Mouse (Mus musculus) 3T3-L1 (cell line): Measurements from ENCODE around the gene Unc93b1.

Experiments used
- DNase-seq: peaks from one replicate; pipeline ENCODE4 v3.0.0-alpha.2; 2015; ENCODE audit warnings: low read depth, low spot score

Unc93b1 gene

GRCm38 (mm10) chr19:3935032-3935895, at the start of gene Unc93b1:
TSS of gene Unc93b1 (plus strand) at chr19:3935186.
- DNase-seq, result peak; percentile 72

DNA sequence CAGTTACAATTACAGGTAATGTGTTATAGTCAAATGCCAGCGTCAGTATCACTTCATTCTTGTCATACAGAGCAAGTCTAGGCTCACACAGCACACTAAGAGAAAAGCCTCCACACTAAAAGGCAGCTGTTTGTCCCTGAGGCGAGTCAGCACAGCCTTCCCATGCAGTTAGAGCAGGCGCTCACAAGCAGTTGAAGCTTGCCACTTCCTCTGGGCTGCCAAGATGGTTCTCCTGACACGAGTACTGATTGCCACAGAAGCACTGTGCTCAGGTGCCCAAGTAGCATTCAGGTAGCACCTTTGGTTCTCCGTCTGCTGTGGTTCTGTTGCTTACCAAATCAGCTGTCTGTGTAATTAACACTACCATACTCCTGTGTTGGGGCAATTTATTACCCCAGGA, 45.9 kb upstream of the Unc93b1 start:
- DNase-seq, result no peak

DNA sequence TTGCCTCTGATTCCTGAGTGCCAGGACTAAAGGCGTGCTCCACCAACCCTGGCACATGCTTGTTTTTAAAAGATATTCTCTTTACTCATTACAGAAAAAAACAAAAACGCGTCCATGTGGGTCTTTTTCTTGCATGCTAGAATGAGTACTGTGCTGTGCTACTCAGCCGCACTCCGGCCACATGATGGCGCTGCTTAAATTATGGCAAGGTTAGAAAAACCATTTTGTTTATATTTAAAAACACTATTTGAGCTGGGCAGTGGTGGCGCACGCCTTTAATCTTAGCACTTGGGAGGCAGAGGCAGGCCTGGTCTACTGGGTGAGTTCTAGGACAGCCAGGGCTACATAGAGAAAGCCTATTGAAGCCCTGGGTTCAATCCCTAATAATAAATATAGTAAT, 44.8 kb upstream of the Unc93b1 start:
- DNase-seq, result peak; percentile 61

DNA sequence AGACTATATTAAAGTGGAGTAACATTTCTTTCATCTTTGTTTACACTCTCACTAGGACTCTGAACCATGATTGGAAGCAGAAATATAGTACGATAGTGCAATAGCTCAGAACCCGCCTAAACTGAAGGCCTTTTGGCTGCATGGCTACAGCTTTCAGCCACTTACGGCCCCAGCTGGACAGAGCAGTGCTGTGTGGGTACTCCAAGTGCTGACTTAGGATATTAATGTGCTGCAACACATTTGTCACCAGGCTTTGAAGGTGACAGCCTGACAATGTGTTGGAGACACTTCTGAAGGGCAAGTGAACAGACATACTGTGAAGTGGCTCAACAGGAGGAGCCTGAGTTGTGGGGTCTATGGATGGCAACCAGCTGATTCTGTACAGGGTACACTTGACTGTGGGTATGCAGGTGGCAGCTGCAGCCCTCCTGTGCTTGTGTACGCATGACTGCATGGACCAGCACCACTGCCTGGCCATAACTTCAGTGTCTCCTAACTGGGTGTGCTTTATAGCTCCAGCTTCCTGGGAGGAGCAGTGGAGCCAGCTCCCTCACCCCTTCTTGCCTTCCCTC, 41.4 kb upstream of the Unc93b1 start:
- no peak for DNase-seq

GRCm38 (mm10) chr19:3894294-3894693, 40.7 kb upstream of the Unc93b1 start:
- DNase-seq, result no peak

DNA sequence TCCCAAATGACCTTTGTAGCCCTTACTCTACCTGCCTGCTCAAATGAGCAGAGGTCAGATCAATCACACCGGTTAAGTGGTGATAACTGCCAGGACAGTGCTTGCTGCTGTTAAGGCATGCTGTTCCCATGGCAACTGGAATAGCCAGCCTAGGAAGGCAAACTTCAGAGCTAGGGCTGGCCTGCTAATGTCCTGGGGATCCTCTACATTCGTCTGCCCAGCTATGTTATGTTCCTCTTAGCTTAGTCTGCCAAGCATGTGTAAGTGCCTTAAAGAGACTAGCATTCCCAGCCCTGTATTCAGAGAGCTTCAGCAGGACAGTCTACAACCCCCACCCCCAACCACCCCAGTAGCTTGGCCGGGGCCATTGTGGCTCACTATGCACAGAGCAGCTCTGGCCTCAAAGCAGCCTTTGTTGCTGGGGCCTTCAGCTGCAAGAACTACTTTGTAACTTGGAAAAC, 39.8 kb upstream of the Unc93b1 start:
- no peak for DNase-seq

DNA sequence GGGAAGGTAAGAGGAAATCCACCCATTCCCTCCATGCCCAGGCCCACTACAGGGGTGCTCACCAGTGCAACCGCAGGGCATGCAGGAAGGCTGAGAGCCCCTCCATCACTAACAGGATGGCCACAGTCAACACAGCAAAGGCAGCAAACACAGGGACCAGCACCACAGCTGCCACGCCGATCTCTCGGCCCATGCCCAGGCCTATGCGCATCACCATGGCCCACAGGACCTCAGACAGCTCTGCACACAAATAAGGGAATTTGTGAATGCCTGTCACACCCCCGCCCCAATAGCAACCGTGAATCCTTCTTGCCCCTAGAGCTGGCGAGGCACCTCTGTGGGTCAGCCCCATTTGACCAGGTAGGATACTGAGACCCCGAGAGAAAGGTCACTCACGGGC, 38.8 kb upstream of the Unc93b1 start:
- no peak for DNase-seq

GRCm38 (mm10) chr19:3897557-3897956, 37.4 kb upstream of the Unc93b1 start:
- no peak for DNase-seq

DNA sequence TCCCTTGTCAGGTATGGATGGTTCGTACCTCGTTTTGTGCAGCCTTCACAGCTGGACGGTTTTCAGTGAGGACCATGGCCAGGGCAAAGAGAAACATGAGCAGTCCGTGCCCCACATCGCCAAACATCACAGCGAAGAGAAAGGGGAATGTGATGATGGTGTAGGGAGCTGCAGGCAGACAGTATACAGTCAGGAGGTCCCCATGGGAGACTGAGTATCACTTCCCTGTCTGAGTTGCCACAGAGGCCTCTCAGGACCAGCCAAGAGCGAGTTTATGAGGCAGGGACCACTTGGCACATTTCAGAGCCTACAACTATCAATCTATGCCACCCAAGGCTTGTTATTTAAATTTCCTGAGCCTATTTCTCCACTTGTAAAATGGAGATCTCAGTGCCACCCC, 36.0 kb upstream of the Unc93b1 start:
- DNase-seq, result no peak

- DNase-seq, result no peak
Observed at GRCm38 (mm10) chr19:3899618-3900017, 35.4 kb upstream of the Unc93b1 start.

DNA sequence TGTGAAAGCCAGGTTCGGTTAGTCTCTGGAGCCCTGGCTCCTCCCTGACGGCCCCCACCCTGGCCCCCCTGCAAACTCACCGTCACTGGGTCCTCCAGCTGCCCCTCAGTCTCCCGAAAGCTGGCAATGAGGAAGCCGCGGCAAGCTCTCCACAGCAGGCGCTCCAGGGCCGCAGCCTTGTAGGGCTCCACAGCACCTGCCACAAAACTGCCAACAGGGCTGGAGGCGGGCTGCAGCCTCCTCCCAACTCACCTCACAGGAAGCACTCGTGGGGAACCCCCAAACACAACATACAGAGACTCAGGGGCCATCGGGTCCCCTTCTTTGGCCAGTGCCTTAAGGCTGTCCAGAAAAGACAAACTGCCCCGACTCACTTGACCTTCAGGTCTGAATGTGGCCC, 32.0 kb upstream of the Unc93b1 start:
- DNase-seq, result no peak

GRCm38 (mm10) chr19:3903648-3904362, 31.2 kb upstream of the Unc93b1 start:
- DNase-seq, result peak; percentile 71

- DNase-seq, result no peak
Observed at GRCm38 (mm10) chr19:3904363-3904675, 30.7 kb upstream of the Unc93b1 start.

DNA sequence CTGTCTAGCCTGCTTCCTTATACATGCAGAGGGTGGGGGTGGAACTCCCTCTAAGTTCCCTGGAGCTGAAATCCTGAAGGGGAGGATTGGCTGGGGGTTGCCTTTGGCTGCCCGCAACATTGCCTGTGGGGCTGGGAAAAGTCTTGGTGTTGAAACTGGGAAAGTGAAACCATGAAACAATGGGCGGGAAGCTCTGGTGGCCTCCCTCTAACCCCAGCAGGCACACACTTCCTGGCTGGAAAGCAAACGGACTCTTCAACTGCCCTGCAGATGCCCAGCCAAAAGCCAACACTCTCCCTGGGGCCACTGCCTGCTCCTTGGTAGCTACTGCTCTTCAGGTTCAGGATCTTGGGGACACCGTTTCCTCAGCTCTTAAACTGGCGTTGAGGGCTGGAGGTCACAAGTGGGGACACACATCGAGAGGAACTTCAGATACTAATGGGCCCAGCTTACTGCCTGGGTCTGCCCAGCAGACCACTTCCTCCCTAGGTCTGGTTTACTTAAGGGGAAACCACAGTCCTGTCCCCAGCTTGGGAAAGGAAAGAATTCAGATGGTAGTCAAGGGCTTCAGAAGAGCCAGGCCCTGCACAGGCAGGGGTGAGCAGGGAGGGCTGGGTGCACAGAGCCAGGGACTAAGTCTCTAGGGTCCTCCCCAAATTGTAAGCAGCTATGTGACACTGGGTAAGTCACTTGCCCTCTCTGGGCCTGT, 29.6 kb upstream of the Unc93b1 start:
- peak; percentile 86 for DNase-seq

DNA sequence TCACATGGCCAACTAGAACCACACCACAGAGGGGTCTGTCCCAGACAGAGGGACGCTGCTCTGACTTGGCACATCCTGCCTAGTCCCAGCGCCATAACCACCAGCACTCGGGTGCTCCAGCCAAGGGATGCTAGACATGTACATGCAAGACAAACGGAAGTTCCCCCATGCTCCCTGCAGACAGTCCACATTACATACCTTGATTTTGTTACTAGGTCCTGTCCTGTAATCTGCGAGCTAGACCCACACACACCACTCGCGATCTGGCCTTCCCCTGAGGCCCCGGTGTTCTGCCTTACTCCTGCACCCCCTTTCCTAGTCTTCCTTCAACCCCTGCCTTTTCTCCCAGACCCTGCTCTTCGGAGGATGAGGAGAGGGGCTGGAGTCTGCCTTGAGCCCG, 28.7 kb upstream of the Unc93b1 start:
- peak; percentile 59 for DNase-seq

- DNase-seq, result peak; percentile 89
Observed at GRCm38 (mm10) chr19:3906795-3907786, 27.9 kb upstream of the Unc93b1 start, which contains the start of gene Tcirg1. TSS of gene Tcirg1 (minus strand) at chr19:3907133.

DNA sequence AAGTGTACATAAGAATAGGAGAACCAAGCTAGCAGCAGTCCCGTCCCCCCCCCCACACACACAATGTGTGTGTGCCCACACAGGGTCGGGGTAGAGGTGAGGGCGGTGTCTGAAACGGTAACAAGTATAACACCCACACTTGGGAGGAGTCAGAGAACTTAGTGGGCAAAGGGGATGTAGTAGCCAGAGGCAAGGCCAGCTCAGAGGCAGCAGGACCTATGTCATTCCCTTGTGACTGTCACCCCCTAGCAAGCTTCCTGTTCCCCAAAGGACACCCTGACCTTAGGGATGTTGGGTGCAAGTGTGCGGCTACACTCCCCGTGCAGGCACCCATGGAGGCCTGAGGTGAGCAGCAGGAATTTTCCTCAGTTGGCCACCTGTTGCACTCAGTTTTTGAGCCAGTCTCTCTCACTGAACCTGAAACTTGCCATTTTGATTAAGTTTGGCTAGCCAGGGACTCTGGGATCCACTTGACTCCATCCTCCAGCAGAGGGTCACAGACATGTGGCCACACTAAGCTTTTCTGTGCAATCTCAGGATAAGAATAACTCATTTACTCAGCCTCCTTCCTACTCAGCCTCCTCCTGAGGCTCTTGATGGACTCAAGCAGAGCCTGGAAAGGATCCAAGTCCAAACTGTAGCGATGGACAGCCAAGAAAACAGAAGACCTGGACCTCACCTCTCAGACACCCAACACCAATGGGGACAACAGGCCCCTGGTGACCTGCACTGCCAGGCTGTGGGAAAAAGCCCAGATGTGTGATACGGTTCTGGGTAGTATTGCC, 26.9 kb upstream of the Unc93b1 start:
- peak; percentile 62 for DNase-seq

DNA sequence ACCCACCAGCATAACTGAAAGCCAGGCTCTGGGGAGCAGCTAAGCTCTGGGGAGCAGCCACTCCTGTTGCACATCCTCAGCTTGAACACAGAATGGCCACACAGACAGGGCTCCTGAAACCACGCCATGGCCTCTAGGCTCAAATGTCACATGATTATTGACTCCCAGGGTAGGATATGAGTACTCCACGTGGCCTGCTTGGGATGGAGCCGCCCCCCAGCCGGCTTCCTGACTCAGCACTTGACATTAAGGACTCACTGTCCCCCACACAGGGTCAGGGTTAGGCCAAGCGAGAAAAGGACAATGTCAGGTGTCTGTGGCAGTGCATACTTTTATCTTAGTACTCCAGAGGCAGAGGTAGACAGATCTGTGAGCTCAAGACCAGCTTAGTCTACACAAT, 24.8 kb upstream of the Unc93b1 start:
- DNase-seq, result no peak

GRCm38 (mm10) chr19:3912337-3913204, 22.4 kb upstream of the Unc93b1 start, which contains the start of gene Ndufs8:
TSS of gene Ndufs8 (minus strand) at chr19:3912774.
- DNase-seq, result peak; percentile 100
